Mouse (Mus musculus): Measurements from ENCODE around the gene Depdc5.
"Not testable (repeated sequence)": the region's sequence is repeated elsewhere in the genome, so short reads cannot be mapped to it uniquely, and the experiment has no call there.

Gene Depdc5

GRCm38 (mm10) chr5:33032036-33032773 is 168.7 kb downstream of the Depdc5 start:
- DNase-seq (ENCODE audit: low spot score): no peak

GRCm38 (mm10) chr5:33033121-33033520 is 169.6 kb downstream of the Depdc5 start:
- peak; percentile 91 for DNase-seq (ENCODE audit: low spot score)

- not testable (repeated sequence) for DNase-seq (ENCODE audit: low spot score)
Measured at GRCm38 (mm10) chr5:33033633-33034032, 170.1 kb downstream of the Depdc5 start.

- no peak for DNase-seq (ENCODE audit: low spot score)
Measured at GRCm38 (mm10) chr5:33034100-33034499, 170.6 kb downstream of the Depdc5 start.

GRCm38 (mm10) chr5:33034916-33035315 is 171.4 kb downstream of the Depdc5 start:
- DNase-seq (ENCODE audit: low spot score): no peak

- DNase-seq (ENCODE audit: low spot score): no peak
Measured at GRCm38 (mm10) chr5:33038656-33039509, 175.4 kb downstream of the Depdc5 start.

GRCm38 (mm10) chr5:33039510-33039911 is 176.0 kb downstream of the Depdc5 start:
- DNase-seq (ENCODE audit: low spot score): peak; percentile 87

- DNase-seq (ENCODE audit: low spot score): not testable (repeated sequence)
Measured at GRCm38 (mm10) chr5:33040735-33041134, 177.2 kb downstream of the Depdc5 start.

- no peak for DNase-seq (ENCODE audit: low spot score)
Measured at GRCm38 (mm10) chr5:33043397-33043796, 179.9 kb downstream of the Depdc5 start.

Measured in adipocyte (in vitro differentiated cells).